ENCODE assay signal across 18 mouse cellular contexts in genomic region chr1:33612100-33612499, GRCm38 (mm10). TPM values are rescaled to one million over a fixed set of nuclear protein-coding genes. Genes with fewer than 3 reads are reported as not detected.
DNase-seq lines count a peak whose midpoint lies in the region; ATAC-seq lines count a peak whose summit lies in the region.
"Had no signal": no experiment of that assay in that cellular context is flagged by ENCODE, and none has a peak within 500 bp of the region (broad histone marks: within the 10 kb centered on the region; RNA-seq: fewer than 3 reads in every experiment).

No protein-coding gene starts in this region.

- no peak for ATAC-seq in midbrain, embryonic 11.5 days (ENCODE audit: low FRiP score)
- no peak for ATAC-seq in midbrain, embryonic 15.5 days (replicated peaks)
- no peak for ATAC-seq in kidney, embryonic 16.5 days (ENCODE audit: low FRiP score, low TSS enrichment)
- ATAC-seq: forebrain, embryonic 13.5 days; forebrain, embryonic 15.5 days; forebrain, postnatal 0 days had no signal

- H3K4me3 ChIP-seq in midbrain, embryonic 11.5 days (ENCODE audit: low read depth, low read length), result no peak overlapping the region
- H3K4me3 ChIP-seq in midbrain, embryonic 15.5 days, result no peak overlapping the region
- no peak overlapping the region for H3K4me3 ChIP-seq in kidney, embryonic 16.5 days (ENCODE audit: low read length)
- H3K4me3 ChIP-seq: embryonic facial prominence, embryonic 10.5 days; embryonic facial prominence, embryonic 12.5 days; forebrain, embryonic 13.5 days; forebrain, embryonic 15.5 days had no signal

- H3K4me2 ChIP-seq in midbrain, embryonic 11.5 days, result no peak overlapping the region
- no peak overlapping the region for H3K4me2 ChIP-seq in midbrain, embryonic 15.5 days
- H3K4me2 ChIP-seq in kidney, embryonic 16.5 days (replicated peaks; ENCODE audit: low read depth, low read length), result no peak overlapping the region
- H3K4me2 ChIP-seq: embryonic facial prominence, embryonic 12.5 days; forebrain, embryonic 13.5 days; forebrain, embryonic 15.5 days had no signal

- no peaks in the 10 kb centered on the region for H3K4me1 ChIP-seq in midbrain, embryonic 11.5 days (ENCODE audit: control insufficient read depth, insufficient read depth, low read length)
- H3K4me1 ChIP-seq in midbrain, embryonic 15.5 days, result peaks cover 18% of the 10 kb centered on the region
- H3K4me1 ChIP-seq in kidney, embryonic 16.5 days (ENCODE audit: insufficient read depth, low read length), result no peaks in the 10 kb centered on the region
- H3K4me1 ChIP-seq: embryonic facial prominence, embryonic 12.5 days had no signal

- no peaks in the 10 kb centered on the region for H3K27me3 ChIP-seq in midbrain, embryonic 11.5 days (ENCODE audit: control insufficient read depth, insufficient read depth, low read length)
- no peaks in the 10 kb centered on the region for H3K27me3 ChIP-seq in midbrain, embryonic 15.5 days (replicated peaks)
- H3K27me3 ChIP-seq in kidney, embryonic 16.5 days (ENCODE audit: insufficient read depth, low read length), result no peaks in the 10 kb centered on the region
- H3K27me3 ChIP-seq: embryonic facial prominence, embryonic 12.5 days; forebrain, embryonic 13.5 days; forebrain, embryonic 15.5 days had no signal

- H3K9me3 ChIP-seq in midbrain, embryonic 11.5 days (ENCODE audit: control insufficient read depth, low read length), result no peaks in the 10 kb centered on the region
- no peaks in the 10 kb centered on the region for H3K9me3 ChIP-seq in midbrain, embryonic 15.5 days
- 0 out of 2 replicates have a peak, but pooled peaks cover 2% of the 10 kb centered on the region for H3K9me3 ChIP-seq in kidney, embryonic 16.5 days (ENCODE audit: low read length)
- H3K9me3 ChIP-seq: embryonic facial prominence, embryonic 10.5 days; embryonic facial prominence, embryonic 12.5 days; forebrain, embryonic 13.5 days; forebrain, embryonic 15.5 days had no signal

- no peak overlapping the region for H3K27ac ChIP-seq in midbrain, embryonic 11.5 days (ENCODE audit: low read depth, low read length)
- H3K27ac ChIP-seq in midbrain, embryonic 15.5 days, result no peak overlapping the region
- no peak overlapping the region for H3K27ac ChIP-seq in kidney, embryonic 16.5 days (ENCODE audit: low read length)
- H3K27ac ChIP-seq: embryonic facial prominence, embryonic 10.5 days; embryonic facial prominence, embryonic 12.5 days; forebrain, embryonic 13.5 days; forebrain, embryonic 15.5 days had no signal

- H3K9ac ChIP-seq in midbrain, embryonic 11.5 days (ENCODE audit: low read length), result no peak overlapping the region
- H3K9ac ChIP-seq in midbrain, embryonic 15.5 days, result no peak overlapping the region
- no peak overlapping the region for H3K9ac ChIP-seq in kidney, embryonic 16.5 days (replicated peaks; ENCODE audit: low read length)
- H3K9ac ChIP-seq: embryonic facial prominence, embryonic 12.5 days; forebrain, embryonic 13.5 days; forebrain, embryonic 15.5 days; forebrain, postnatal 0 days had no signal

- WGBS in midbrain, embryonic 11.5 days, result 84% methylated on average over 1 of the region's 1 CpGs
- WGBS in midbrain, embryonic 15.5 days, result 89% methylated on average over 1 of the region's 1 CpGs
- WGBS in kidney, embryonic 16.5 days, result 54% methylated on average over 1 of the region's 1 CpGs

- peak; percentile 54 for DNase-seq in midbrain, embryonic 11.5 days (ENCODE audit: low spot score, missing footprints)
- peak; percentile 7 for DNase-seq in Muller cell, postnatal 12 days (ENCODE audit: inconsistent ontology term)
- no peak for DNase-seq in layer of hippocampus, adult 18-20 months (ENCODE audit: low spot score in 2 of 2)
- DNase-seq: adrenal gland, adult 2 months; adrenal gland, postnatal 10 days; adrenal gland, postnatal 25 days; cerebellum, adult 11-12 months; cerebellum, adult 2 months; cerebellum, adult 9-10 months; cerebellum, postnatal 10 days; cerebellum, postnatal 25 days; forebrain, postnatal 0 days had no signal

- H3K36me3 ChIP-seq in midbrain, embryonic 11.5 days (ENCODE audit: control insufficient read depth, insufficient read depth, low read length), result no peaks in the 10 kb centered on the region
- no peaks in the 10 kb centered on the region for H3K36me3 ChIP-seq in midbrain, embryonic 15.5 days (replicated peaks)
- peaks cover 2% of the 10 kb centered on the region; the same call in 1 of the 2 replicates for H3K36me3 ChIP-seq in kidney, embryonic 16.5 days (ENCODE audit: insufficient read depth, low read length)
- H3K36me3 ChIP-seq: embryonic facial prominence, embryonic 12.5 days; forebrain, embryonic 15.5 days had no signal

RNA-seq across cellular contexts. Expression of gene Prim2, which starts 57.5 kb away (rescaled TPM):
- 55.0 and 57.7 TPM in 2 replicates for polyA plus RNA-seq in midbrain, embryonic 11.5 days (2014; fragmentation: Nextera tagmentation; extraction: Ambion mirVana)
- 21.0 and 21.7 TPM in 2 replicates for polyA plus RNA-seq in midbrain, embryonic 15.5 days (2015; fragmentation: Nextera tagmentation; extraction: Ambion mirVana)
- 1 to 10 TPM; 4.5 to 5.0 TPM for total RNA-seq in layer of hippocampus, adult 18-20 months (2021)
- polyA plus RNA-seq in kidney, embryonic 16.5 days (2015; fragmentation: Nextera tagmentation; extraction: Ambion mirVana), result 35.8 and 36.3 TPM in 2 replicates

Comparison
In these comparisons a context has a peak if more than half of its experiments do, and no peak if none do; other contexts are left out.
1. DNase-seq: peak in midbrain, embryonic 11.5 days (single experiment) and Muller cell, postnatal 12 days (single experiment); none in layer of hippocampus, adult 18-20 months (0 of 2).